Mouse (Mus musculus): ENCODE results near the gene Ppp2r5d. TPM values are rescaled to one million over a fixed set of nuclear protein-coding genes. Genes with fewer than 3 reads are reported as not detected.
A peak's percentile ranks its signal among the peaks of the same experiment; 100 is the strongest.

The Ppp2r5d gene
- polyA plus RNA-seq, 1 experiment = 12.4 TPM

DNA sequence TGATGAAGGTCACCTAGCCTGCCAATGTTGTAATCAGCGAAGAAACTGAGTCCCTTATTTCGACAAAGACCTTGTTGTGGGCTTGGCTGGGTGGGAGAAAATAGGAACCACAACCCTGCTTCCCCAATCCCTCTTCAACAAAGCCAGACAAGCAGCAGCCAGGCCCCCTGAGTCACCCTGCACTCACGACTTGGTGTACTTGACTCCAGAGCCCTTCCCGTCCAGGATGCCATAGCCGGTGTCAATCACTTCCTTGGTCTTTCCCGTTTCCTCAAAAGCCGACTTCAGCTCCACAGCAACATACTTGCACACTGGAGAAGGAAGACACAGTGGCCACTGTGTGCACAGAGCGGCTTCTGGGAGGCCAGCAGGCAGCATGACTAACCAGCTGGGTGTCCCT, 42.3 kb upstream of the Ppp2r5d start:
- 0 out of 2 replicates have a peak, but pooled peaks cover 1% of the 10 kb centered on the region for H3K36me3 ChIP-seq (ENCODE audit: control insufficient read depth, insufficient read depth, low read length)

DNA sequence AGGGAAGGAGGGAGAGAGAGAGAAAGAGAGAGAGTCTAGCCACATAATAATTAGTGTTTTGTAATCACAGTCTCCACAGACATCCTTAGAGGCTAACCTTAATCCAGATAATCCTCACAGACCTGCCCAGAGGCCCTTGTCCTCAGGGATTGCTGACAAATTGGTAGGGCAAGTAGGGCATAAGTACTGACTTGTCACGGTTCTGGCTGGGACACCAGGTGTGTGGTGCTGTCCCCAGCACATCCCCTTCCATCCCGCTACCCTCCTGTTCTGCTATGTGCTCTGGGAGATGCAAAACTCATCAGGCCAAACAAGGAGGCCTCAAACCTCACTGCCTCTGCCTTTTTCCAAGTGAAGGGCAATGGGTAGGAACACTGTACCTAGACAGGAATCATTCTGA, 40.6 kb upstream of the Ppp2r5d start:
- no peaks in the 10 kb centered on the region for H3K4me1 ChIP-seq (ENCODE audit: control insufficient read depth, insufficient read depth, low read length)
- TF ChIP-seq POLR2A (IDR thresholded peaks at IDR 0.05; ENCODE audit: control insufficient read depth, low read depth, low read length) (no peak), CTCF (IDR thresholded peaks at IDR 0.05; ENCODE audit: control insufficient read depth, insufficient read depth, insufficient replicate concordance, low read depth, low read length) (no peak)
- H3K4me3 ChIP-seq (ENCODE audit: control insufficient read depth, low read depth, low read length) = no peak overlapping the region
- H3K27me3 ChIP-seq (ENCODE audit: control insufficient read depth, insufficient read depth, low read length) = no peaks in the 10 kb centered on the region
- H3K36me3 ChIP-seq (ENCODE audit: control insufficient read depth, insufficient read depth, low read length) = 0 out of 2 replicates have a peak, but pooled peaks cover 1% of the 10 kb centered on the region
- H3K27ac ChIP-seq (ENCODE audit: control insufficient read depth, insufficient read depth, low read depth, low read length) = no peak overlapping the region

More for the DNA sequence above, 42.3 kb upstream of the Ppp2r5d start:
- Histone ChIP-seq H3K27me3 (ENCODE audit: control insufficient read depth, insufficient read depth, low read length) (no peaks in the 10 kb centered on the region), H3K4me1 (ENCODE audit: control insufficient read depth, insufficient read depth, low read length) (peaks cover 9% of the 10 kb centered on the region), H3K4me3 (ENCODE audit: control insufficient read depth, low read depth, low read length) (no peak overlapping the region), H3K27ac (ENCODE audit: control insufficient read depth, insufficient read depth, low read depth, low read length) (no peak overlapping the region)
- no peak for TF ChIP-seq CTCF (IDR thresholded peaks at IDR 0.05; ENCODE audit: control insufficient read depth, insufficient read depth, insufficient replicate concordance, low read depth, low read length)
- TF ChIP-seq POLR2A (IDR thresholded peaks at IDR 0.05; ENCODE audit: control insufficient read depth, low read depth, low read length) = no peak

DNA sequence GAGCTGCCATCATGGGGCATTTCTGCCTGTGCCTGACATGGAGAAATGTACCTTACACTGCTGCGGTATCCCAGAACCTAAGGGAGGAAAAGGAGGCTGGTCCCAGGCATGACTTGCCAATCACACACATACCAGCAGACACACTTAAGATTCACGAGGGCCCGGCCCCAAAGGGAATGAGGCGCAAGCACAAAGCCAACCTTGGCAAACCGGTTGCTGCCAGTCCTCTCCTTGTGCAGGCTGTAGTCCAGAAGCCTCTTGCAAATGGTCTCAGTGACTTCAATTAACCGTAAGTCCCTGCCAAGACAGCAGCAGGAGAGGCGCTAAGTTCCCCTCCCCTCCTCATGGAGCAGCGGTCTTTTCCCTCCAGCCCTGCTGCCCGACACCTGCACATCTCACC, 38.1 kb upstream of the Ppp2r5d start:
- TF ChIP-seq CTCF (IDR thresholded peaks at IDR 0.05; ENCODE audit: control insufficient read depth, insufficient read depth, insufficient replicate concordance, low read depth, low read length) (no peak), POLR2A (IDR thresholded peaks at IDR 0.05; ENCODE audit: control insufficient read depth, low read depth, low read length) (no peak)
- Histone ChIP-seq H3K27me3 (ENCODE audit: control insufficient read depth, insufficient read depth, low read length) (no peaks in the 10 kb centered on the region), H3K4me3 (ENCODE audit: control insufficient read depth, low read depth, low read length) (no peak overlapping the region), H3K4me1 (ENCODE audit: control insufficient read depth, insufficient read depth, low read length) (no peaks in the 10 kb centered on the region), H3K27ac (ENCODE audit: control insufficient read depth, insufficient read depth, low read depth, low read length) (no peak overlapping the region), H3K36me3 (ENCODE audit: control insufficient read depth, insufficient read depth, low read length) (0 out of 2 replicates have a peak, but pooled peaks cover 1% of the 10 kb centered on the region)

DNA sequence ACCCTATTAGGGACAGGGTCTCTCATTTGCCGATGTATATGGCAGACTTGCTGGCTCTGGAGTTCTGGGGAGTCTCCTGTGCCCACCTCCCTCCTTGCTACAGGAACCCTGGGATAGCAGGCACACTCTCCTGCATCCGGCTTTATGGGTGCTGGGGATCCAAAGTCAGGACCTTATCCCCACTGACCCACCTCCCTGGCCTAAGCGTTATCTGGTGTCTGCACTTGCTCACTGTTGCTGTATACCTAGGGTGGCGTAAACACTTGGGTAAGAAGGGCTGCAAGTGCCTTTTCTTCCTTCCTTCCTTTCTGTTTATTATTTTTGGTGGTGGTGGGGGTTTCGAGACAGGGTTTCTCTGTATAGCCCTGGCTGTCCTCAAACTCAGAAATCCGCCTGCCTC, 36.4 kb upstream of the Ppp2r5d start:
- 0 out of 2 replicates have a peak, but pooled peaks cover 1% of the 10 kb centered on the region for H3K36me3 ChIP-seq (ENCODE audit: control insufficient read depth, insufficient read depth, low read length)

DNA sequence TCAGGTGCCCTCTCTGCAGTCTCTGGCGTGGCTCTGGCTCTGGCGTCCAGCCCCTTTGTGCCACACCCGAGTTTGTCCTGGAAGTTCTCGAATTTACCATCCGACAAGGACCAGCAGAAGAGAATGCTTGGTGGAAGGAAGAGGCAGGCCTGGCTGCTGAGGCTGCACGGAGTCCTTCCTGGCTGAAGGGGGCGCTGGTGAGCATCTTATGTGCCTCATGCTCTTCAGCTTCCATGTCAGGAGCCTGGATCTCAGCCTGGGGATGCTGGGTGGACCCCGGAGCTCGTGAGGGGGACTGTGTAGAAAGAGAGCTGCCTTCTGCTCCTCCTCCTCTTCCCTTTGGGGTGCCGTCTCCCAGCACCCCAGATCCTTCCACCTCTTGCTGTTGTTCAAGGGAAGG, 31.2 kb upstream of the Ppp2r5d start:
- Histone ChIP-seq H3K27me3 (ENCODE audit: control insufficient read depth, insufficient read depth, low read length) (no peaks in the 10 kb centered on the region), H3K4me3 (ENCODE audit: control insufficient read depth, low read depth, low read length) (no peak overlapping the region), H3K36me3 (ENCODE audit: control insufficient read depth, insufficient read depth, low read length) (no peaks in the 10 kb centered on the region), H3K27ac (ENCODE audit: control insufficient read depth, insufficient read depth, low read depth, low read length) (no peak overlapping the region), H3K4me1 (ENCODE audit: control insufficient read depth, insufficient read depth, low read length) (no peaks in the 10 kb centered on the region)
- no peak for TF ChIP-seq POLR2A (IDR thresholded peaks at IDR 0.05; ENCODE audit: control insufficient read depth, low read depth, low read length)
- TF ChIP-seq CTCF (IDR thresholded peaks at IDR 0.05; ENCODE audit: control insufficient read depth, insufficient read depth, insufficient replicate concordance, low read depth, low read length) = peak; percentile 74; the same call in 1 of the 2 replicates

More for the DNA sequence above, 36.4 kb upstream of the Ppp2r5d start:
- H3K27me3 ChIP-seq (ENCODE audit: control insufficient read depth, insufficient read depth, low read length) = no peaks in the 10 kb centered on the region
- H3K27ac ChIP-seq (ENCODE audit: control insufficient read depth, insufficient read depth, low read depth, low read length) = no peak overlapping the region
- H3K4me3 ChIP-seq (ENCODE audit: control insufficient read depth, low read depth, low read length) = no peak overlapping the region
- TF ChIP-seq CTCF (IDR thresholded peaks at IDR 0.05; ENCODE audit: control insufficient read depth, insufficient read depth, insufficient replicate concordance, low read depth, low read length) (no peak), POLR2A (IDR thresholded peaks at IDR 0.05; ENCODE audit: control insufficient read depth, low read depth, low read length) (no peak)
- H3K4me1 ChIP-seq (ENCODE audit: control insufficient read depth, insufficient read depth, low read length) = no peaks in the 10 kb centered on the region

DNA sequence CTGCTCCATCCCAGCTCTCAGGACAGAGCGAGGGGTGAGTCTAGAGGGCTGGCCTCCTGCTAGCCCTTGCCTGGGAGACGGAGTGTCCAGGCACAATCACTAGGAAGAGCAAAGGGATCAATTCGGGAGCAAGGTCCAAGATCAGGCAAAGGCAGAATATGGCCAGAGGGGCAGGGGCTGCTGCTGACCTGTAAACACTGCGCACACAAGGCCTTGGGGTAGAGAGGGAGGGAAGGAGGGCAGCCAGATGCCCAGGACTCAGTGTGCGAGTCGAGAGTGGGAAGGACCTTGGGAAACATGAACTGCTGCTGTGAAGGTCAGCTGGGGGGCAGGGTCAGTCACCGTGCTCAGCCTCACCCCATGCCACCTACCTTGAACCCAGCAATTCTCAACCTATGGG, 30.4 kb upstream of the Ppp2r5d start:
- TF ChIP-seq CTCF (IDR thresholded peaks at IDR 0.05; ENCODE audit: control insufficient read depth, insufficient read depth, insufficient replicate concordance, low read depth, low read length) = no peak
- no peak for TF ChIP-seq POLR2A (IDR thresholded peaks at IDR 0.05; ENCODE audit: control insufficient read depth, low read depth, low read length)
- Histone ChIP-seq H3K27me3 (ENCODE audit: control insufficient read depth, insufficient read depth, low read length) (no peaks in the 10 kb centered on the region), H3K4me3 (ENCODE audit: control insufficient read depth, low read depth, low read length) (no peak overlapping the region), H3K4me1 (ENCODE audit: control insufficient read depth, insufficient read depth, low read length) (no peaks in the 10 kb centered on the region), H3K36me3 (ENCODE audit: control insufficient read depth, insufficient read depth, low read length) (no peaks in the 10 kb centered on the region), H3K27ac (ENCODE audit: control insufficient read depth, insufficient read depth, low read depth, low read length) (0 out of 2 replicates have a peak overlapping the region, but pooled peaks have one; percentile 8)

DNA sequence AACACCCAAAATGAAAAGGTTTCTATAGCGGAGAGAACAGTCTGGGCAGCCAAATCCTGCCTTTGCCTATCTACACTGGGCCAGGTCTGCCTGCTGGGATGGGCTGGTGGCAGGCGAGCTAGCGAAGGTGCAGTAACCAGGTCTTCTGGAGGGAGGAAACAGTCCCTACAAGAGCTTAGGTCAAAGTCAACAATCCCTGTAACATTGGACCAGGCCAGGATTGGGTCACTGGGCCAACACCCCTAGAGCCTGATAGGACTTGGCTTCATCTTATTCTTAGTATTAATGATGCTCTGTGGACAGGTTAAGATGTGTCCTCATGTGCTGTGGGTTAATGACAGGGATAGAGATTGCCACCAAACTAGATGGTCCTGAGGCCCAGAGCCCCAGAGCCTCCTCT, 29.1 kb upstream of the Ppp2r5d start:
- Histone ChIP-seq H3K36me3 (ENCODE audit: control insufficient read depth, insufficient read depth, low read length) (no peaks in the 10 kb centered on the region), H3K27me3 (ENCODE audit: control insufficient read depth, insufficient read depth, low read length) (no peaks in the 10 kb centered on the region), H3K27ac (ENCODE audit: control insufficient read depth, insufficient read depth, low read depth, low read length) (no peak overlapping the region), H3K4me3 (ENCODE audit: control insufficient read depth, low read depth, low read length) (no peak overlapping the region), H3K4me1 (ENCODE audit: control insufficient read depth, insufficient read depth, low read length) (peaks cover 1% of the 10 kb centered on the region)
- TF ChIP-seq POLR2A (IDR thresholded peaks at IDR 0.05; ENCODE audit: control insufficient read depth, low read depth, low read length) (no peak), CTCF (IDR thresholded peaks at IDR 0.05; ENCODE audit: control insufficient read depth, insufficient read depth, insufficient replicate concordance, low read depth, low read length) (no peak)

DNA sequence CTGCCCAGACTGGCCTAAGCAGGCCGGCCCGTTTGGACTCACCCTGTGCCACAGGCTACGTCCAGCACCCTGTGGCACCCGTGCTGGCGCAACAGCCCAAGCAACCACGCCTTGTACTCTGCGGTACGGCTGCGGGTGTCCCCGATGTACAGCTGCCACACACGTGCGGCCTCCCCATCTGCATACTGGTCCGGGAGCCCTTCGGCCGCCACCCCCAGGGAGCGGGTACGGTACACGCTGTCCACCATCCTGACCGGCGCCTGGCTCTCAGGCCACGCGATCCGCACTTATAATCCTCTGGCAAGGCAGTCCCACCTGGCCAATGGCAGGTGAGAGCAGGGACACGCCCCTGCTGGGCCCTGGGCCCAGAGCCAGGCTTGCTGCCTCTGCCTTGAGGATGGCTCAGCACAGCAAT, 24.0 kb upstream of the Ppp2r5d start, which contains the start of gene Gnmt:
Gnmt (minus strand) TSS at position 265 of the 415 bp plus-strand sequence.
- H3K4me1 ChIP-seq (ENCODE audit: control insufficient read depth, insufficient read depth, low read length) = peaks cover 8% of the 10 kb centered on the region
- no peaks in the 10 kb centered on the region for H3K27me3 ChIP-seq (ENCODE audit: control insufficient read depth, insufficient read depth, low read length)
- H3K36me3 ChIP-seq (ENCODE audit: control insufficient read depth, insufficient read depth, low read length) = no peaks in the 10 kb centered on the region
- TF ChIP-seq CTCF (IDR thresholded peaks at IDR 0.05; ENCODE audit: control insufficient read depth, insufficient read depth, insufficient replicate concordance, low read depth, low read length) = no peak
- no peak for TF ChIP-seq POLR2A (IDR thresholded peaks at IDR 0.05; ENCODE audit: control insufficient read depth, low read depth, low read length)
- peak within 1 kb of the TSS; percentile 14 for H3K4me3 ChIP-seq (ENCODE audit: control insufficient read depth, low read depth, low read length)
- no peak within 1 kb of the TSS for H3K27ac ChIP-seq (ENCODE audit: control insufficient read depth, insufficient read depth, low read depth, low read length)
